Mouse (Mus musculus) telencephalon, adult 2 months (tissue): ENCODE data around the gene Rbm4b.

Source experiments
- DNase-seq: peaks from one replicate; pipeline ENCODE4 v3.0.0-alpha.2; 2011; ENCODE audit warnings: low read depth, low spot score

The Rbm4b gene

DNA sequence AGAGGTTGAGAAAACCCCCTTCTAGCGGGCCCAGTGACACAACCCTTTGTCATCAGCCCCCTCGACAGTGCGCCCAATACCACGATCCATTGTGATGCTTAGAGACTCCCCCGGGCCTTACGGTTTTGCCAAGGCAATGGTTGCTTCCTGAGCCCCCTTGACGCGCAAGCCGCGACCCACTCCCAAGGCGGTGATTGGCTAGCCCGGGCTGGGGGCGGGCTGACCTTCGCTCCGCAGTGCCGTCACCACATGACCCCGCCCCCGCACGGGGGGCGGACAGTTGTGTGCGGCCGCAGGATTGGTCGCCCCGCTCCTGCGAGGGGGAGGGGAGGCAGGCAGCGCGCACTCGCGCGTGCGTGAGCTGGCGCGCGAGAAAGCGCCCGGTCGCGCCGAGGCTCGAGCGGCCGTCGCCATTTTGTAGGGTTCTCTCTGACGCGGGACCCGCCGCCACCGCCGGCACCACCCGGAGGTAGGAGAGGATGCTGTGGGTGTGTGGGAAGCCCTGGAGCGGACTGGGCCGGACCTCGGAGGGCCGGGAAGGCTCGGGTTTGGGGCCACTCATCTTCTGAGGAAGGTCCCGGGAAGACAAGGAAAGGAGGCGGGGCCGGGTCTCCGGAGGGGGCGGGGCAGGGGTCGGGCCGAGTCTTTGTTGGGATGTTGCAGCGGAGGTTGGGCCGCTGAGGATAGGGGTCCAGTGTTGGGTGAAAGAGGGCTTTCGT is at the start of gene Rbm4b:
TSS of gene Rbm4b (plus strand) at position 305 of the 719 bp plus-strand sequence.
- DNase-seq: peak; percentile 91

DNA sequence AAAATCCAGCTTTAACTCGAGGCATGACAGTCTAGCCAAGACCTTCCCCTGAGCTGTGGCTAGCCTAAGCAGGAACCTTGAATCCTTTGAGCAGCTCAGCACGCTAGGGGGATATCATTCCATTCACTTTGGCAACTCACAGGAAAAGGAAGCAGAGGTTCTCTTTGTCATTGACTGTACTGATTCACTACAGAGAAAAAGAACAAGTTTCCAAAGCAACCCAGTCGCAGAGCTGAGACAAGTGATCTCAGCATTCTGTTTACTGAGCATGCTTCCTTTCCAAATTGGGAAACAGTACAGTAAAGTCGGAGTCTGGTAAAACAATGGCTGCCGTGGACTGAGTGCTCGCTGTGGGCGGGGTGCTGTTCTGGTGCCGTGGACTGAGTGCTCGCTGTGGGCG is 47.5 kb upstream of the Rbm4b start:
- DNase-seq: no peak

DNA sequence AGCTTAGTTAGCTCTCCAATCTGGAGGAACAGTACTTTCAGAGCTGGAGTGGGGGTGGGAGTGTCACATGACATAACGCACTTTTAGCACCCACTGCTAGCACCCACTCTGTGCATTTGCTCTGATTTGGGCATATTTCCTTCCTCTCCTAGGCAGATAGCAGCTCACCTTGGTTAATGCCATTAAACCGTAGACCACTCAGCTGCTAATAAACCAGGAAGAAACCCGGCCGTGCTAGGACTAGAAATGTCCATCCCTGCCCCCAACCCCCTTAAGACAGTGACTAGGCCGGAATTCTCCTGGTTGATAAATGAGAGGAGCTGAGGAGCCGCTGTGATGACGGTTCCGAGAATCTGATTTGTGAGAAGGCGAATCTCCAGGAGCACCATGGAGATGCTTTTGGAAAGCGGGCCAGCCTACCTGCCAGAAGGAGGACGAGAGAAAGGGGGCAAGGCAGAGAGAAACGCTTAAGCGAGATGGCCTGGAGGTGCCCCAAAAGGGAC is 45.1 kb upstream of the Rbm4b start, which contains the start of gene Sptbn2:
TSS of gene Sptbn2 (plus strand) at position 70 of the 503 bp plus-strand sequence.
- DNase-seq: peak; percentile 95

DNA sequence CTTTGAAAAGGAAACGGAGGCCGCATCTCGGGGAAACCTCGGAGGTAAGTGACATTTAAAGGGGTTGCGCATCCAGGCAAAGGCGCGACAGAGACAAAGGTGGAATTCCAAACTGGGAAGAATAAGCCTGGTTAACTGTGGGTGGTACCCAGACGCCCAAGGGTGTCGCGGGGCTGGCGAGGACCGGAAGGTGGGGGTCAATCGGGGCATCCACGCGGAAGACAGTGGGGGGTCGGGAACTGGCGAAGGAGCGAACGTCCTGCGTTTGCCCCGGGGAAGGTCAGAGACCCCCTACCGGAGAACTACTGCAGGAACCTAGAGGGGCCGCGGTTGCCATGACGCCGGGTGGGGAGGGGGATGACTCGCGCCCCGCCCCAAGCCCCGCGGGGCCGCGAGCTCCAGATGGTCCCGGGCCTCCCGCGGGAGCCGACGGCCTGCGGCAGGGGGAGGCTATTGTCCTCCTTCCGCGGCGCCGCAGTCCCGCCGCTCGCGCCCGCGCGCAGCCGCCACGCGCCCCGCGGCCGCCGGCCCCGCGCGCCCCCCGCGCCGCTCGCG is 44.6 kb upstream of the Rbm4b start:
- DNase-seq: no peak

GRCm38 (mm10) chr19:4712156-4712780 is 44.0 kb upstream of the Rbm4b start:
- DNase-seq: no peak

- DNase-seq: no peak
Observed at GRCm38 (mm10) chr19:4712781-4713526, 43.3 kb upstream of the Rbm4b start.

DNA sequence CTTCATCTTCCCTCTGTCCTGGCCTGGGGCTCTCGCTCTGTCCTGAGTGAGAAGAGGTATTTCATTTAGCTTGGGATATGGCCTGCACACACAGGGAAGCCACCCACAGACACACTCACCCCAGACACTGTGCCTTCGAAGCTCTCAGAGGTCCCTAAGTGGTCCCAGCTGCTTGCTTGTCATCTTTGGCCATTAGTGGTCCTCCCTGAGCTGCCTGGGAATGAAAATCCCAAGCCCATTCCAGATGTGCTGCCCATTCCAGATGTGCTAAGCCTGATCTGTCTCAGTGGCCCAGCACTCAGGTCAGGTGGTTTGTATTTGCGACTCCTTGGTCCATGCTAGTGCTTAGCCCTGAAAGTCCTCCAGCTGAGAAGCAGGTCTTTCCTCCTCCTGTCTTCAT is 42.4 kb upstream of the Rbm4b start:
- no peak for DNase-seq

GRCm38 (mm10) chr19:4716756-4717155 is 39.5 kb upstream of the Rbm4b start:
- DNase-seq: no peak

DNA sequence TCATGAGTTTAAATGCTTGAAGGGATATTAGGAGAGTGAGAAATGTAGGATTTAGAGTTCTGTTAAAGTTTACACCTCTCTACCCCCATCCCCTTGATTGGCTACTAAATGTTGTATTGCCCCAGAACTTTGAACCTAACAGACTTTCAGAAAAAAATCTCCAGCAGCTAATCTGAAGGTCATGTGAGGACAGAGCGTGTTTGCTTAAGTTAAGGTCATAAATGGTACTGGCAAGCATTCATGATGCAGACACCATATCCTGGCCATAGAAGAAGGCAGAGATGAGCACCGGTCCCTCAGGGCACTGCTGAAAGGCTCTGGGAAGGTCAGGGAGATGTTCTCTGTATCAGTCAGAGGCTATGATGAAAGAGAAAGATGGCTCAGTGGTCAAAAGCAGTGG is 39.0 kb upstream of the Rbm4b start:
- DNase-seq: no peak

- no peak for DNase-seq
Observed at GRCm38 (mm10) chr19:4718716-4719115, 37.6 kb upstream of the Rbm4b start.

- no peak for DNase-seq
Observed at GRCm38 (mm10) chr19:4719351-4719764, 36.9 kb upstream of the Rbm4b start.

- no peak for DNase-seq
Observed at GRCm38 (mm10) chr19:4720112-4720511, 36.2 kb upstream of the Rbm4b start.

DNA sequence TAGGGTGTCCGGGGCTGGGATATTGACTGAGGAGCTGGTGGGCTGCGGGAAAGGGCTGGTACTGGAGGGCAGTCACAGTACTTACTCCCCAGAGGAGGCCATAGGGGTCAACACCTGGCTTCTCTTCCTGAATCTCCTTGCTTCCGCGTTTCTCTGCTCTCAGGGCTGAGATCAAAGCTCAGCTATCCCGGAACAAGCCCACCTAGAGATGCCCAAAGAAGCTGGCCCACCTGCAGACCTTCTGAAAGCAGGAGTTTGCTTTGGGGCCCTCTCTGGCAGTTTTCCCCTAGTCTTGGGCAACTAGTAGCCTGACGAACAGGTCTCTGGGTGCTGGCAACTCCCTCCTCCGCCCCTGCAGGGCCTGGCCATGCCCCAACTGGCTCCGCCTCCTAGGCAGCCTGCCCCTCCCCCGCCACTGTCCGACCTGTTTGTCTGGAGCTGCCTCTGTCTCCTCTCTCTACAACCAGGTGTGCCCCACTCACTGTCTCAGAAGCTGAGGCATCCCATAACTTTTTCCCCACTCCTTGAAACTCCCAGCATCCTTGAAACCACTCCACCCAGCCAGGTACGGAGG is 35.5 kb upstream of the Rbm4b start:
- no peak for DNase-seq

DNA sequence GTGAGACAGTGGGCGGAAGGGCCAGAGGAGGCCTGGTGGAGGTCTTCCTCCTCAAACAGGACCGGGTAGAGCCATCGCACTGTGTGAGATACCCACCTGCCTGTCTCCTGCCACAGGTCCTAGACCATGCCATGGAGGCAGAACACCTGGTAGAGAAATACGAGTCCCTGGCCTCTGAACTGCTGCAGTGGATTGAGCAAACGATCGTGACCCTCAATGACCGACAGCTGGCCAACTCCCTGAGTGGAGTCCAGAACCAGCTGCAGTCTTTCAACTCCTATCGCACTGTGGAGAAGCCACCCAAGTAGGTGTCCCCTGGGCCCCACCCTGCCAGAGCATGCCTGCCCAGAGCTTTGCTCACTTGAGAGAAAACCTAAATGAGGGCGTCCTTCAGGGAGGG is 27.1 kb upstream of the Rbm4b start:
- DNase-seq: no peak

DNA sequence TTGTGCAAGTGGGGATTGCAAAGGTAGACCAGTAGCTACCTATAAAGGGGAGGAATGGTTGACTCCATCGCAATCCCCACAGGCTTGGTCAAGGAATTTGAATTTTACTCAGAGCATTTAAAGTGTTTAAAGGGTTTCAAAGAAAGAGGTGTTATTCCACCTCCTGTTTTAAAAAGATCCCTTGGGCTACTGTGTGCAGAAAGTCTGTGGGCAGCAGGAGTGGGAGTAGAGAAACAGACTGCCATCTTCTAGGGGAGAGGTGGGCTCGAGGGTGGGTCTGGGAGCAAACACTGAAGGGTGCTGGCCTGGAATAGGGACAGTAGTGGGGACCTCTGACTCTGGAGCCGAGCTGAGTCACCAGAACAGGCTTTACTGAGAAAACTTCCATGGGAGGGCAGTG is 23.2 kb upstream of the Rbm4b start:
- no peak for DNase-seq

DNA sequence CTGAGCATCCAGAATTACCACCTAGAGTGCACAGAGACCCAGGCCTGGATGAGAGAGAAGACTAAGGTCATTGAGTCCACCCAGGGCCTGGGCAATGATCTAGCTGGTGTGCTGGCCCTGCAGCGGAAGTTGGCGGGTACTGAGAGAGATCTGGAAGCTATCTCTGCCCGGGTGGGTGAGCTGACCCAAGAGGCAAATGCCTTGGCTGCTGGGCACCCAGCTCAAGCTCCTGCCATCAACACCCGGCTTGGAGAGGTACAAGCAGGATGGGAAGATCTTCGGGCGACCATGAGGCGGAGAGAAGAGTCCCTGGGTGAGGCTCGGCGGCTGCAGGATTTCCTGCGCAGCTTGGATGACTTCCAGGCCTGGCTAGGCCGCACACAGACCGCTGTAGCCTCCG is 18.4 kb upstream of the Rbm4b start:
- DNase-seq: no peak

- DNase-seq: no peak
Observed at GRCm38 (mm10) chr19:4739053-4739452, 17.2 kb upstream of the Rbm4b start.

GRCm38 (mm10) chr19:4739762-4740161 is 16.5 kb upstream of the Rbm4b start:
- no peak for DNase-seq

- DNase-seq: no peak
Observed at GRCm38 (mm10) chr19:4741482-4741881, 14.8 kb upstream of the Rbm4b start.

- no peak for DNase-seq
Observed at GRCm38 (mm10) chr19:4742229-4742628, 14.1 kb upstream of the Rbm4b start.

GRCm38 (mm10) chr19:4743524-4743923 is 12.8 kb upstream of the Rbm4b start:
- no peak for DNase-seq

DNA sequence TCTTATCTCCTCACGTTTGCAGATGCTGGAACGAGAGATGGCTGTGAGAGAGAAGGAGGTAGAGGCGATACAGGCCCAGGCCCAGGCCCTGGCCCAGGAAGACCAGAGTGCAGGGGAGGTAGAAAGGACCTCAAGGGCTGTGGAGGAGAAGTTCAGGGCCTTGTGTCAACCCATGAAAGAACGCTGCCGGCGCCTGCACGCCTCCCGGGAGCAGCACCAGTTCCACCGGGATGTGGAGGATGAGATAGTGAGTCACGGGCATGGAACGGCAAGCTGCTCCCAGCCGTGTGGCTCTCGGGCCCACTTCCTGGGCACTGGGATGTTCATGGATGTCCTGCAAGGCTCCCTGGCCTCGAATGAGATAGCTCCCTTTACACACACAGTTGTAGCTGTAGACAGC is 12.3 kb upstream of the Rbm4b start:
- DNase-seq: no peak
